Mouse (Mus musculus) megakaryocyte, embryonic 14.5 days (primary cell): Measurements from ENCODE around the gene Vps37b.

Experiments used
- FLI1 ChIP-seq: IDR thresholded peaks from 2 replicates; pipeline ENCODE4 v1.6.1; 2012; ENCODE audit warnings: low read length, inconsistent platforms, mixed read lengths
- GATA1 ChIP-seq: IDR thresholded peaks from 3 replicates; pipeline ENCODE4 v1.6.1; 2012; ENCODE audit warnings: mixed read lengths, low read length, inconsistent platforms, borderline replicate concordance

DNA sequence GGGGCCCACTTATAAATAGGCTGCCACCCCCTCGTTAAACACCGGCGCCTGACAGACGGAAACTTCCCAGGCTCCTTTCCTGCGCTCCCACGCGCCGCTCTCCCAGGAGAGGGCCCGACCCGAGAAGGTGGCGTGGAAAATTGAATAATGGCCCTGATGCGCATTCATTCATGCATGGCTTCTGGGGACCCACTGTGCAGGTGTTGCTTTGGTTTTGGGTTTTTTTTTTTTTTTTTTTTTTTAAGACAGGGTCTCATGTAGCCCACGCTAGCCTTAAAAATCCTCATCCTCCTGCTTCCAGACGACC lies 57.9 kb downstream of the Vps37b start:
- TF ChIP-seq GATA1 (no peak), FLI1 (no peak)
